Mouse (Mus musculus) heart, postnatal 0 days (tissue): ENCODE data around the gene Bcl9l. TPM values are rescaled to one million over a fixed set of nuclear protein-coding genes. Genes with fewer than 3 reads are reported as not detected.

Source experiments
- ATAC-seq: fragments of 200-750 bp; cut with Nextera tagmentation; 2 replicates; pipeline ENCODE4 v1.8.0; 2017; ENCODE audit warnings: low read depth, moderate number of reproducible peaks, moderate library complexity; ENCODE audit not compliant: insufficient read depth
- DNase-seq: peaks from one replicate; pipeline ENCODE4 v3.0.0-alpha.2; 2016; ENCODE audit warnings: low spot score
- H3K27ac ChIP-seq: fragments of 300-500 bp; sonication (generic); 2 replicates; pipeline ENCODE4 v1.5.1; 2014; ENCODE audit warnings: low read depth, mild to moderate bottlenecking
- H3K27me3 ChIP-seq: fragments of 300-500 bp; sonication (generic); 2 replicates; pipeline ENCODE4 v1.6.1; 2014; ENCODE audit warnings: low read length, mixed read lengths; ENCODE audit not compliant: control insufficient read depth, insufficient read depth
- H3K36me3 ChIP-seq: fragments of 300-500 bp; sonication (generic); replicated peaks from 2 replicates; pipeline ENCODE4 v1.6.1; 2014; ENCODE audit warnings: low read length, mixed read lengths; ENCODE audit not compliant: control insufficient read depth, insufficient read depth
- H3K4me1 ChIP-seq: fragments of 300-500 bp; sonication (generic); 2 replicates; pipeline ENCODE4 v1.6.1; 2014; ENCODE audit warnings: antibody characterized with exemption; ENCODE audit not compliant: control insufficient read depth, insufficient read depth
- H3K4me2 ChIP-seq: fragments of 300-500 bp; sonication (generic); 2 replicates; pipeline ENCODE4 v1.6.1; 2014; ENCODE audit warnings: low read depth, mild to moderate bottlenecking, low read length, moderate library complexity
- H3K4me3 ChIP-seq: fragments of 300-500 bp; sonication (generic); 2 replicates; pipeline ENCODE4 v1.5.1; 2014; ENCODE audit warnings: low read depth, low read length
- H3K9ac ChIP-seq: fragments of 300-500 bp; sonication (generic); replicated peaks from 2 replicates; pipeline ENCODE4 v1.6.1; 2014; ENCODE audit warnings: low read depth, low read length, mixed read lengths
- H3K9me3 ChIP-seq: fragments of 300-500 bp; sonication (generic); replicated peaks from 2 replicates; pipeline ENCODE4 v1.6.1; 2016; ENCODE audit warnings: low read length; ENCODE audit not compliant: control insufficient read depth
- CTCF ChIP-seq: IDR thresholded peaks from 2 replicates; pipeline ENCODE4 v1.5.1; 2016; ENCODE audit warnings: antibody characterized with exemption, control low read depth, low read depth
- EP300 ChIP-seq: IDR thresholded peaks from 2 replicates; pipeline ENCODE4 v1.6.1; 2016; ENCODE audit warnings: antibody characterized with exemption, low read depth
- WGBS: fragments of 180-500 bp; shearing (Covaris S2); extraction: QIAGEN DNeasy Blood & Tissue Kit; methylation state at CpG from one replicate; pipeline ENCODE4 v1.1.7; 2014; 5-methylcytosine and 5-hydroxymethylcytosine counted together
- polyA plus RNA-seq: library from polyadenylated mRNA; unstranded; fragments of >200 nt; fragmentation: Nextera tagmentation; extraction: Ambion mirVana; gene quantifications from 2 replicates; pipeline ENCODE4 v1.2.1, GENCODE M21; 2015
- total RNA-seq: library from RNA; depleted of rRNA; stranded (reverse); fragments of >200 nt; gene quantifications from 2 replicates; pipeline ENCODE4 v1.2.3, GENCODE M21; 2014; ENCODE audit warnings: low replicate concordance

The Bcl9l gene
- total and polyA plus RNA-seq, 2 experiments from 2014 or later: 5.2 to 12.4 TPM

DNA sequence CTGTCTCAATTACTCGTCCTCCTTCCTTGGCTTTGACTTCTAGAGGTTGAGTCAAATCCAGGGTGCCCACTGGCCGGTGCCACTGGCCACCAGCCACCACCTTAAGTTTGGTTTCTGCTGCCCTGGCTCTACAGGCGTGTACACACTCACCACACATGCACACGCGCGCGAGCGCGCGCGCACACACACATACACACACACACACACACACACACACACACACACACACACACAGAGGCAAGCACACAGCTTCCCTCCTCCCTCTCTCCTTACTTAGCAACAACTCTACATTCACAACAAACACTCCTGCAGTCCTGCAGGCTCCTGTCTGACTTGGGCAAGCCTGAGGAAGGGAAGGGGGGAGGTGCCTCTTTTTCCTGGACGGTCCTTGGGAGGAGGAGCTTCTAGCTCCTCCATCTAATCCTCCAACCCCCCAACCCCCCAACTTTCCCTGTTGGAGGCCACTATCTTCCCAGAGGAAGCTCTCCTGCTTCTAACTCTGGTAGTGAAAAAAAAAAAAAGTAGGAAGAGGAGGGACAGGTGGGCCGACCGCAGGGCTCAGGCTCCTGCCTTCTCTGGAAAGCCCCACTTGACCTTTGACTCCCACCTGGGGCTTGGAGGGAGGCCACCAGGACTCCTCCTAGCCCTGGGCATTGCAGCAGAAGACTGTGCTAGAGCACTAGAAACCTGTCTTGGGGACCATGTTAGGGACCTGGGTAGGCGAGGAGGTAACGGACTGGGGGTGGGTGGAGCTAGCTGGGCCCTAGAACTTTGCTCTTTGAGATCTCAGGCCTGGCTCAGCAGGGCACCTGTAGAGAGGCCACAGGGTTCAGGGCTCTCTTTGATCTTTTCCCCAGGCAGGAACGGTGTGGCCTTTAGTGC is 7.7 kb downstream of the Bcl9l start:
- Histone ChIP-seq H3K36me3 (peaks cover 8% of the 10 kb centered on the region; the same call in 1 of the 2 replicates), H3K4me1 (peaks cover 88% of the 10 kb centered on the region), H3K9ac (peak overlapping the region; percentile 4), H3K27me3 (no peaks in the 10 kb centered on the region), H3K4me2 (peak overlapping the region; percentile 85), H3K27ac (peak overlapping the region; percentile 93), H3K9me3 (no peaks in the 10 kb centered on the region), H3K4me3 (peak overlapping the region; percentile 97)
- no peak for ATAC-seq
- DNase-seq: peak; percentile 78
- TF ChIP-seq CTCF (no peak), EP300 (no peak)
- 22% methylated on average over 17 of the region's 17 CpGs for WGBS

DNA sequence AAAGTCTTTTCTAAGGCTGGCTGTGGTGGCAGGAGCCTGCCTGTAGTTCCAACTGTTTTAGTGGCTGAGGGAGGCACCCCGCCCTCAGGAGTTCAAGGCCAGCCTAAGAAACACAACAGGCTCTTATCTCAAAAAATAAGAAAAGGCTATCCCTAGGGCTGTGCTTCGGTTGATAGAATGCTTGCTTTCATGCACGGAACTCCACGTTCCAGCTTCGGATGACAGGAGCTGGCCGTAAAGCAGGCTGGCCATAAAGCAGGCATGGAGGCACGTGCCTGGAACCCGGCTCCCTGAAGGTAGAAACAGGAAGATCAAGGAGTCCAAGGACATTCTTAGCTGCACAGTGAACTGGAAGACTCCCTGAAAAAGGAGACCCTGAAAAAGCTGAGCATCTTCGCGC is 8.7 kb downstream of the Bcl9l start:
- no peak for DNase-seq
- Histone ChIP-seq H3K4me3 (no peak overlapping the region), H3K27me3 (no peaks in the 10 kb centered on the region), H3K9me3 (no peaks in the 10 kb centered on the region), H3K36me3 (peaks cover 8% of the 10 kb centered on the region; the same call in 1 of the 2 replicates), H3K4me1 (peaks cover 82% of the 10 kb centered on the region), H3K27ac (peak overlapping the region; percentile 93), H3K9ac (0 out of 2 replicates have a peak overlapping the region, but pooled peaks have one; percentile 4), H3K4me2 (no peak overlapping the region)
- TF ChIP-seq EP300 (no peak), CTCF (no peak)
- ATAC-seq: no peak
- WGBS: 73% methylated on average over 10 of the region's 10 CpGs

DNA sequence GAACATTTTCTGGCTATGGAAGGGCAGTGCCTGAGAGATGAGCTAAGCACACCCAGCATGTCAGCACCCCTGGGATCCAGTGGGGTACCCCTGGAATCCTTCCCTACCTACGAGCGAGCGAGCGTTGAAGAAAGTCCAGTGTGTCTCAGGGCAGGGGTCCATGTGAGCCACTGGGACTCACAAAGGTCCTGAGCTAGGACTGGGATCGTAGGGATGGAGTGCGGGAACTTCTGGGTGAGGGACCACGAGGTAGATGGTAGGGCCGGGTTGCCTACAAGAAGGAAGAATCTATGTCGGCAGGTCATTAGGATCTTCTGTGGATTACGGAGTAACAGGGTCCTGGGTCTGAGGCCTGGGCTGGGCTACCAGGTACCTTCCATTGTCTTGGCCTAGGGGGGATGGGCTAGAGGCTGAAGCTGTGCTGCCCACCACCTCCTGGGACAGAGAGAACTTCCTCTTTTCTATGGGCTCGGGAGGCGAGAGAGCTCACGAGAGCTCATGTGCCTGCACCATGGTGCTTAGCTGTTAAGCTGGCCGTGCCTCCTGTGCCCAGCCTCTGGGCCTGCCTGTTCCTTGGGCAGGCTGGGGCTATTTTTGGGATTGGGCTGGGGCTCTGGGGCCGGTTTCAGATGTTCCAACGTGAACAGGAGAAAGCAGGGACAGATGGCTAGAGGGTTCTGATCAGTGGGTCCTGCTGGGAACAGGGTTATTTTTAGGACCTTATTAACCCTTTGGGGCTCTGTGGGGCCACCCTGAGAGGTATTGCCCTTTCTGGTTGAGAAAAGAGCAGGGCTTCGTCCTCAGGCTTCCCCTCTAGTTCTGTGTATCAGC is 10.2 kb downstream of the Bcl9l start:
- no peak for TF ChIP-seq CTCF
- TF ChIP-seq EP300: peak; percentile 66; the same call in 1 of the 2 replicates
- Histone ChIP-seq H3K9me3 (no peaks in the 10 kb centered on the region), H3K9ac (peak overlapping the region; percentile 52), H3K27me3 (no peaks in the 10 kb centered on the region), H3K36me3 (peaks cover 8% of the 10 kb centered on the region; the same call in 1 of the 2 replicates), H3K4me2 (peak overlapping the region; percentile 36), H3K4me1 (peaks cover 91% of the 10 kb centered on the region), H3K27ac (peak overlapping the region; percentile 93), H3K4me3 (no peak overlapping the region)
- ATAC-seq: peak; percentile 32
- DNase-seq: peak; percentile 75
- 45% methylated on average over 17 of the region's 17 CpGs for WGBS

DNA sequence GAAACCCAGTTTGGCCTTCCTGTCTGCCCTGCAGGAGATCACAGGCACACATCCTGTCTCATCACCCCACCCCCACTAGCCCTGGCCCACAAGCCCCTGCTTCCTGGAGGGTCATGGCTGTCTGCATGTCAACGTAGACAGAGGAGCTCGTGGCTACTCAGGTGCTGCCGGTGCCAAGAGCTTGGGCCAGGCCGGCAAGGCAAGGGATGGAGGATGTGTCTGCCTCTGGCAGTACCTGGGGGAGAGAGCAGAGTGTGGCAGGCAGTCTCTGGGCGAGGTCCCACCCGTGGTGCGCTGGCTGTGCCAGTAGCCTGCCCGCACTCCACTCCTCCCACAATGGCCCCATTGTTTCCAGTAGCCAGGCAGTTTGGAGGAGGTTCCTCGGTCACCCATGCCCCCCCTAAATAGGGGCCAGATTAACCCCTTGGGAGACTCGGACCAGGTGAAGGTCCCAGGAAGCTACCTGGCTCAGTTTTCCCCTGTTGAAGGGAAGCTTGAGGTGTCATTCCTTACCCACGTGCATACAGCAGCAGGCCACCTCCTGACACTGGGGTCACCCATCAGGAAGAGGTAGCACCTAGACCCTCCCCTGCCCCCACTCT is 11.7 kb downstream of the Bcl9l start:
- DNase-seq: no peak
- no peak for TF ChIP-seq CTCF
- no peak for TF ChIP-seq EP300
- H3K4me3 ChIP-seq: no peak overlapping the region
- H3K36me3 ChIP-seq: peaks cover 8% of the 10 kb centered on the region; the same call in 1 of the 2 replicates
- H3K27me3 ChIP-seq: no peaks in the 10 kb centered on the region
- 21% methylated on average over 11 of the region's 11 CpGs for WGBS
- no peaks in the 10 kb centered on the region for H3K9me3 ChIP-seq
- no peak for ATAC-seq
- peak overlapping the region; percentile 39 for H3K9ac ChIP-seq
- peak overlapping the region; percentile 41 for H3K4me2 ChIP-seq
- peak overlapping the region; percentile 93 for H3K27ac ChIP-seq
- peaks cover 89% of the 10 kb centered on the region for H3K4me1 ChIP-seq
